Mouse (Mus musculus) spleen, postnatal 10 days (tissue): ENCODE measurements around the gene Tubg2.

Experiments used
- DNase-seq, 2 experiments: peaks; one replicate each; pipeline ENCODE4 v3.0.0; 2021 to 2022; ENCODE audit warnings: low spot score in 2 of 2

The Tubg2 gene

DNA sequence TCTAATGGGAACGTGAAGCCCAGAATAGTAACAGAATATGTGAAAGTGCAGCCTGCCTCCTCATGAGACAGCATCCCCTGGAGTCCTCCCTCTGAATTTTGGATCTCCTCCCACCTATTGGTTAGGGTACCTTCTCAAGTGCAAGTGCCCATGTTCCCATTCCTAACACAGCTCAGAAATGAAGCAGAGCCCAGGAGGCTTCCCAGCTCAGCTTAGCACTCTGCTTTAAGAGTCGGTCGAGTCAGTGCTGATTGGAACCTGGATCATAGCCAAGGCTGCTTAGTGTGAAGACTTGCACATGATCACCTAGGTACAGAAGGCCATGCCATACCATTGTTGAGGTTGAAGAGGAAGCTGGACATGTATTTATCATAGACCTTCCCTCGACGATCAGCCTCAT, 38.4 kb downstream of the Tubg2 start:
- DNase-seq = no peak

DNA sequence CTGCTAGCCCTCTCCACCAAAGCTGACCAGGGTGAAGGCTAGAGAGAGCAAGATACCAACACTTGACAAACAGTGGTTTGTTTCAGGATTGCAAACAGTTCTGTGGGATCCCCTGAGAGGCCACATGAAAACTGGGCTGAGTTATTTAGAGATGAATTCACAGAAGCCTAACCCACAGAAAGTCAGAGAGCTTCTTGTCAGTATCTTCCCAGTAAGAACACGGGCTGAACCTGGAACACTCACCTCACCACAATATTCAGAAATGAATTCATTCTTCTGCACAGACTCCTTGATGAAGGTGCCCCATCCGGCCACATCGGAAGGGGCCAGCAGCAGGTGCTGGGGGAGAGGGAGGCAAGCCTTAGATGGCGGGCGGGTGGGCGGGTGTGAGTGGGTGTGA, 38.9 kb downstream of the Tubg2 start:
- no peak for DNase-seq

DNA sequence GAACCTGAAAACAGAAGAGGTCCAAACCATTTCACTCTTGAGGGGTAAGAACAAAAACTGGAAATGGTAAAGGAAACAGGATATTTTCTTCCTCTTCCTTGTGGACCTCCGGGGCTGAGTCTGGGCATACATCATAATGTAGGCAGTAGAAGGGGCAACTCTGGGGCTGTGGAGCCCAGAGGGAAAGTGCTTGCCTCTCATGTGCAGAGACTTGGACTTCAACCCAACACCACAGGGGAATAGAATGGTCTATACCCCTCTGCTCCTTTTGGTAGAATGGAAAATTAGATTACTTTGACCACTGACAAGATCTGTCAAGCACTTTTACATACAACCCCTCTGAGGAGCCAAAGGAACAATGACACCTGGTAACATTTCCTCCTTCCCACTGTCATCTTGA, 39.4 kb downstream of the Tubg2 start:
- no peak for DNase-seq

DNA sequence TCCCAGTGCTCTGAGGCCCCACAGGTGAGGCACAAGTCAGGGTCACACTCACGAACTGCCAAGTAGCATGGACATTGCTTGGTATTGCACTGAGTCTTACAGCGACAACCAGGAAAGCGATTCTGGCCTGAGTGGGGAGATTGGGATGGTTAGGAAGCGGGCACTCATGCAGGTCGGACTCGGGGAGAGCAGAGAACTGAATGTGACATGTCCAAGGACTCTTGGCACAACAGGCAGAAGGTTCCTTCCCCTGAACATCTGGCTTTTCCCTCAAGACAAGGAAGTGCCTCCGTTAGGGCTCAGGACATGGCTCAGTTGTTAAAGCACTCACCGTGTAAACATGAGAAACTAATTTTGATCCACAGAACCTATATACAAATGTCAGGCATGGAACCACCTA, 39.9 kb downstream of the Tubg2 start:
- no peak for DNase-seq

DNA sequence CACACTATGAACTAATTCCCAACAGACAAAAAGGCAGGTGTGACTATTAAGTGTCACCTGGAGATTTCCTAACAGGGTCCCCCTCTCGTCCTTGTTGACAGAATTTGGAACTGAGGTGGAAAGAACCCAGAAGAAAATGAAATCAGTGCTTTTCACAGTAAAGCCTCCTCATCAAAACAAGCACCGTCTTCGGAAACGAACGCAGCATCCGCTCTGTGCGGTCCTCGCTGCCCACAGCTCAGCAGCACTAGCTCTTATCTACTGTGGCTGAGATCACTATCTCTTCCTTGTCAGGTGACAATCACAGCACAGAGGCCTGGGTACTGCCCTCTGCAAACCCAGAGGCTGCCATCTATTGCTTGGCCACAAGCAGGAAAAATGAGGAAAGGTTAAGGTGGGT, 40.5 kb downstream of the Tubg2 start:
- no peak for DNase-seq

DNA sequence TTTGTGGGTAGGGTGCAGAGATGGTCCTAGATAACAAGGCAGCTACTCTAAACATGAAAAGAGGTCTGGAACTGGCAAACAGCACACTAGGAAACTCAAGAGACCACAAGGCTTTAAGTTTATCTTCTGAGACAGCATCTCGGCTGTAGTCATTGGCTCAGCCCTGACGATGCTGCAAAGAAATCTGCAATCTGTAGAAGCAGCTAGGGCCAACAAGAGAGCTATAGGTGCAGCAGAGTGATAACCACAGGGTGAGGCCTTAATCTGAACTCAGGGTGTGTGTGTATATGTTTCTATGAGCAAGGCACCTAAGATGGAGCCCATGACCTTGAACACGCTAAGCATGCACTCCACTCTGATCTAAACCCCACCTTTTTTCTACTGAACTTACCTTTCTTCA, 43.8 kb downstream of the Tubg2 start:
- DNase-seq = no peak

DNA sequence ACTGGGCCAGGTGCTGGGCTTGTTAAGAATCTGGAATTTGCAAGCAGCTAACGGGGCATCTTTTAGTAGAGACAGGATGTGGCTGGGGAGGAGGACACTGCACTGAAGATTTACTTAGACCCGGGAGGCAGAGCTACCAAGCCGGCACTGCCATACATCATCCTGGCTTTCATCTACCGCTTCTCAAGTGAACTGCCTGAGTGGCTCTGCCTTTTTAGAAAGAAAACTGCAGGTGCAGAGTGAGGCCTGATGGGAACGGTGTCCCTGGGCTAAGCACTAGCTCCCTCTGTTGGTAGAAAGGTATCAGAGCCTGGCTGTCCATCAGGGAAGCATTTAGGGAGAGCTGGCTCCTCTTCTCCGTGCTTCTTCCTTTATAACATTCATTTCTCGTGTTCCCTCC, 45.3 kb downstream of the Tubg2 start:
- peak in 1 of 2 experiments; percentile 58 for DNase-seq
